Mouse (Mus musculus) CH12.LX (cell line): Measurements from ENCODE around the gene 1110059E24Rik.

Experiments
- CTCF ChIP-seq, 2 experiments: IDR thresholded peaks in 1 of 2; conservative IDR thresholded peaks in 1 of 2; 2 replicates each; pipeline ENCODE4 v1.5.1; 2011 to 2012; ENCODE audit warnings: low read depth in 2 of 2, low read length in 2 of 2, improper control_type of control experiment in 1 of 2, inconsistent platforms in 1 of 2, mild to moderate bottlenecking in 1 of 2, moderate library complexity in 1 of 2
- ELF1 ChIP-seq: IDR thresholded peaks from 2 replicates; pipeline ENCODE4 v1.6.1; 2014; ENCODE audit warnings: low read depth, mild to moderate bottlenecking, inconsistent platforms, low read length, improper control_type of control experiment
- EP300 ChIP-seq: IDR thresholded peaks from 2 replicates; pipeline ENCODE4 v1.6.1; 2011; ENCODE audit warnings: low read length, improper control_type of control experiment
- MAX ChIP-seq: IDR thresholded peaks from 2 replicates; pipeline ENCODE4 v1.6.1; 2011; ENCODE audit warnings: low read length, improper control_type of control experiment
- POLR2A ChIP-seq: IDR thresholded peaks from 2 replicates; pipeline ENCODE4 v1.6.1; 2011; ENCODE audit warnings: low read depth, mild to moderate bottlenecking, improper control_type of control experiment, low read length
- TBP ChIP-seq: conservative IDR thresholded peaks from 2 replicates; pipeline ENCODE4 v1.6.1; 2011; ENCODE audit warnings: low read depth, low read length, improper control_type of control experiment

- no peak for TF ChIP-seq TBP
- no peak for TF ChIP-seq CTCF (conservative IDR thresholded peaks at IDR 0.05 in 1 of 2, IDR thresholded peaks at IDR 0.05 in 1 of 2; ENCODE audit: low read depth in 2 of 2, low read length in 2 of 2)
- no peak for TF ChIP-seq POLR2A
- TF ChIP-seq MAX: no peak
- TF ChIP-seq ELF1: no peak
- TF ChIP-seq EP300: no peak
Observed at GRCm38 (mm10) chr19:21577443-21577842, 75.3 kb downstream of the 1110059E24Rik start.
